ENCODE assay signal across 10 mouse cellular contexts in the genomic region with DNA sequence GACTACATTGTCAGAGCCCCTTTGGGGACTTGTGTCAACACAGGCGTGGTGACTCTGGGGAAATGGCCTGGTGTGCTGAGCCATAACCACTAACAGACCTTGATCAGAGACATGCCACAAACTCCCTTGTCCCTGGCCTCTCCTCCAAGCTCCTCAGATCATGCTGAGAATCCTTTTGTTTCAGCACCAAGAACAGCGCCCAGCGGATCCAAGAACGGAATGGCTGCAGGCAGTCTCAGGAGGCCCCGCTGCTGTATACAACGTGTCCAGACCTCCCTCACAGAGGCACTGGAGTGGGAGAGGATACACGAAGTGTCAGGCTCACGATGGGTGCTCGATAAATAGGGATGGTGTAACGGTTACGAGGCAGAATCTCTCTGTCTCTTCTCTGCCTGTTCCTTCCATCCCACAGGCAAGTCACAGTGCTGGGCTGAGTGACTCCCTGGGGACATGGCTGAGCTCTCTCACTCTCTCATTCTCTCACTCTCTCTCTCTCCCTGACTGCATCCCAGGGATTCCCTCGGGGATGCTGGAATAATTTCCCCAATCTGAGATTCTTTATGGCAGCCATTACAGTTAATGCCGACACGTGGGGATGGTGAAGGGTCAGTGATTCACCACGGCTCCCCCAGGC.
DNase-seq lines count a peak whose midpoint lies in the region; ATAC-seq and TF ChIP-seq lines count a peak whose summit lies in the region.
"Had no signal": no experiment of that assay in that cellular context is flagged by ENCODE, and none has a peak within 500 bp of the region (broad histone marks: within the 10 kb centered on the region; RNA-seq: fewer than 3 reads in every experiment).

No protein-coding gene starts in this region.

- WGBS in liver, embryonic 12.5 days (ENCODE audit: insufficient replicate concordance) = 16% methylated on average over 15 of the region's 15 CpGs
- 15% methylated on average over 15 of the region's 15 CpGs for WGBS in hindbrain, embryonic 16.5 days
- WGBS in lung, postnatal 0 days = 20% methylated on average over 15 of the region's 15 CpGs

- no peak overlapping the region for H3K27ac ChIP-seq in liver, embryonic 12.5 days
- 0 out of 2 replicates have a peak overlapping the region, but pooled peaks have one; percentile 39 for H3K27ac ChIP-seq in hindbrain, embryonic 16.5 days (ENCODE audit: low read depth, low read length)
- no peak overlapping the region for H3K27ac ChIP-seq in lung, postnatal 0 days (ENCODE audit: low read length)
- H3K27ac ChIP-seq: limb, embryonic 12.5 days; stomach, embryonic 15.5 days had no signal

- no peaks in the 10 kb centered on the region for H3K9me3 ChIP-seq in liver, embryonic 12.5 days (replicated peaks)
- no peaks in the 10 kb centered on the region for H3K9me3 ChIP-seq in hindbrain, embryonic 16.5 days (ENCODE audit: control insufficient read depth, low read length)
- no peaks in the 10 kb centered on the region for H3K9me3 ChIP-seq in lung, postnatal 0 days (ENCODE audit: low read length)
- H3K9me3 ChIP-seq: limb, embryonic 12.5 days; stomach, embryonic 15.5 days had no signal

- H3K9ac ChIP-seq in liver, embryonic 12.5 days = no peak overlapping the region
- H3K9ac ChIP-seq in hindbrain, embryonic 16.5 days (ENCODE audit: low read depth, low read length) = no peak overlapping the region
- H3K9ac ChIP-seq in lung, postnatal 0 days (replicated peaks; ENCODE audit: low read depth) = no peak overlapping the region
- H3K9ac ChIP-seq: limb, embryonic 12.5 days; stomach, embryonic 15.5 days had no signal

- peaks cover 35% of the 10 kb centered on the region for H3K27me3 ChIP-seq in liver, embryonic 12.5 days (replicated peaks)
- H3K27me3 ChIP-seq in hindbrain, embryonic 16.5 days (replicated peaks; ENCODE audit: control insufficient read depth, insufficient read depth, low read length) = peaks cover 2% of the 10 kb centered on the region; the same call in 1 of the 2 replicates
- H3K27me3 ChIP-seq in lung, postnatal 0 days (replicated peaks; ENCODE audit: insufficient read depth, low read length) = no peaks in the 10 kb centered on the region

- H3K36me3 ChIP-seq in liver, embryonic 12.5 days = no peaks in the 10 kb centered on the region
- no peaks in the 10 kb centered on the region for H3K36me3 ChIP-seq in hindbrain, embryonic 16.5 days (ENCODE audit: control insufficient read depth, insufficient read depth, low read length)
- H3K36me3 ChIP-seq in lung, postnatal 0 days (ENCODE audit: insufficient read depth, low read length) = no peaks in the 10 kb centered on the region
- H3K36me3 ChIP-seq: limb, embryonic 12.5 days; stomach, embryonic 15.5 days had no signal

- TF ChIP-seq EP300 in lung, postnatal 0 days (IDR thresholded peaks at IDR 0.05) = no peak

- no peak overlapping the region for H3K4me2 ChIP-seq in liver, embryonic 12.5 days
- no peak overlapping the region for H3K4me2 ChIP-seq in hindbrain, embryonic 16.5 days (ENCODE audit: low read length)
- no peak overlapping the region for H3K4me2 ChIP-seq in lung, postnatal 0 days (replicated peaks; ENCODE audit: low read depth, low read length)
- H3K4me2 ChIP-seq: limb, embryonic 12.5 days; stomach, embryonic 15.5 days had no signal

- H3K4me1 ChIP-seq in liver, embryonic 12.5 days = no peaks in the 10 kb centered on the region
- peaks cover 20% of the 10 kb centered on the region for H3K4me1 ChIP-seq in hindbrain, embryonic 16.5 days (ENCODE audit: control insufficient read depth, insufficient read depth, low read depth, low read length)
- H3K4me1 ChIP-seq in lung, postnatal 0 days (ENCODE audit: insufficient read depth, low read depth, low read length) = no peaks in the 10 kb centered on the region
- H3K4me1 ChIP-seq: stomach, embryonic 15.5 days had no signal

- no peak overlapping the region for H3K4me3 ChIP-seq in liver, embryonic 12.5 days
- H3K4me3 ChIP-seq in hindbrain, embryonic 16.5 days (ENCODE audit: low read length) = no peak overlapping the region
- H3K4me3 ChIP-seq in lung, postnatal 0 days (ENCODE audit: low read depth, low read length) = no peak overlapping the region
- H3K4me3 ChIP-seq: limb, embryonic 12.5 days; stomach, embryonic 15.5 days had no signal

- no peak for TF ChIP-seq CTCF in lung, postnatal 0 days (IDR thresholded peaks at IDR 0.05)

- ATAC-seq in liver, embryonic 12.5 days = no peak
- peak; percentile 21; the same call in 1 of the 2 replicates for ATAC-seq in hindbrain, embryonic 16.5 days
- no peak for ATAC-seq in lung, postnatal 0 days

- peak; percentile 68 for DNase-seq in liver
- peak; percentile 84 for DNase-seq in embryo, embryonic 9.5 days (ENCODE audit: extremely low spot score)
- DNase-seq in lung, postnatal 0 days (ENCODE audit: low spot score) = peak; percentile 83
- peak; percentile 83 for DNase-seq in retina, embryonic 14.5 days (ENCODE audit: low spot score)
- DNase-seq in frontal cortex, postnatal 25 days (ENCODE audit: low spot score in 2 of 2) = no peak
- DNase-seq in spleen, adult 18-20 months = no peak

Comparison
In these comparisons a context has a peak if more than half of its experiments do, and no peak if none do; other contexts are left out.
1. DNase-seq: peak in liver (single experiment), embryo, embryonic 9.5 days (single experiment), lung, postnatal 0 days (single experiment) and retina, embryonic 14.5 days (single experiment); none in frontal cortex, postnatal 25 days (0 of 2) and spleen, adult 18-20 months (0 of 2).